19 mouse cellular contexts compared by ENCODE assay signal in genomic region chr7:70047415-70047753, GRCm38 (mm10).
"Had no signal": no experiment of that assay in that cellular context is flagged by ENCODE, and none has a peak within 500 bp of the region (broad histone marks: within the 10 kb centered on the region; RNA-seq: fewer than 3 reads in every experiment).

No protein-coding gene starts in this region.

- H3K9me3 ChIP-seq: limb, embryonic 10.5 days; limb, embryonic 13.5 days; liver, embryonic 12.5 days; liver, embryonic 15.5 days; lung, embryonic 15.5 days; midbrain, embryonic 15.5 days; stomach, embryonic 15.5 days had no signal

- ATAC-seq: liver, embryonic 12.5 days had no signal

- H3K36me3 ChIP-seq: limb, embryonic 10.5 days; limb, embryonic 13.5 days; liver, embryonic 12.5 days; liver, embryonic 15.5 days; lung, embryonic 15.5 days; midbrain, embryonic 15.5 days; stomach, embryonic 15.5 days had no signal

- DNase-seq: kidney, adult 9 months; kidney, postnatal 14 days; kidney, postnatal 4 days; liver; lung, adult 18-20 months; lung, postnatal 10 days; lung, postnatal 36 days; right cerebral cortex, postnatal 25 days; spleen, adult 18-20 months; thymus, postnatal 25 days had no signal

- H3K4me3 ChIP-seq: limb, embryonic 10.5 days; limb, embryonic 13.5 days; liver, embryonic 12.5 days; liver, embryonic 15.5 days; lung, embryonic 15.5 days; megakaryocyte, embryonic 14.5 days; midbrain, embryonic 15.5 days; stomach, embryonic 15.5 days had no signal

- H3K27me3 ChIP-seq: limb, embryonic 13.5 days; liver, embryonic 12.5 days; liver, embryonic 15.5 days; lung, embryonic 15.5 days; megakaryocyte, embryonic 14.5 days; midbrain, embryonic 15.5 days; stomach, embryonic 15.5 days had no signal

- H3K27ac ChIP-seq: limb, embryonic 10.5 days; limb, embryonic 13.5 days; liver, embryonic 12.5 days; liver, embryonic 15.5 days; lung, embryonic 15.5 days; midbrain, embryonic 15.5 days; stomach, embryonic 15.5 days had no signal

- H3K9ac ChIP-seq: limb, embryonic 13.5 days; liver, embryonic 12.5 days; liver, embryonic 15.5 days; lung, embryonic 15.5 days; midbrain, embryonic 15.5 days; stomach, embryonic 15.5 days had no signal

- H3K4me2 ChIP-seq: limb, embryonic 13.5 days; liver, embryonic 12.5 days; liver, embryonic 15.5 days; lung, embryonic 15.5 days; midbrain, embryonic 11.5 days; midbrain, embryonic 15.5 days; stomach, embryonic 15.5 days had no signal

- H3K4me1 ChIP-seq: limb, embryonic 10.5 days; limb, embryonic 13.5 days; liver, embryonic 12.5 days; liver, embryonic 15.5 days; megakaryocyte, embryonic 14.5 days; midbrain, embryonic 15.5 days; stomach, embryonic 15.5 days had no signal
